Mouse (Mus musculus): ENCODE data around the gene Oas1g. TPM values are rescaled to one million over a fixed set of nuclear protein-coding genes. Genes with fewer than 3 reads are reported as not detected.

Gene Oas1g
- total RNA-seq, 2 experiments from 2014 or later: not detected

DNA sequence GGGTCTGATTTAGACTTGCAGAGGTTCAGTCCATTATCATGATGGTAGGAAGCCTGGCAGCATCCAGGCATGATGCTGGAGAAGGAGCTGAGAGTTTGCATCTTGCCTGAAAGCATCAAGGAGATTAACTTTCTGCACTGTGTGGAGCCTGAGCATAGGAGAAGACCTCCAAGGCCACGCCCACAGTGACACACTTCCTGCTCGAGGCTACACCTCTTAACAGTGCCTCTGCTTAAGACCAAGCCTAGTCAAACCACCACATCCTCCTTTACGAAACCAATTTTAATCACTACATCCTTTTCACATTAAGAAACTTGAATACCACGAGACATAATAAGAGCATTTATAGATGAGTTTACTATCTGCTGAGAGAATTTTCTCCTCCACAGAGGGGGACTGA, 56.4 kb downstream of the Oas1g start:
- no peak overlapping the region for H3K4me3 ChIP-seq
- no peak overlapping the region for H3K27ac ChIP-seq
- no peak for DNase-seq (ENCODE audit: low spot score in 2 of 2)
- TF ChIP-seq CTCF (conservative IDR thresholded peaks at IDR 0.05): no peak

Small RNA genes within 50 kb of the gene (microRNA-seq; reads per million reads assigned to microRNA genes)
- gene Gm22907: 0 reads per million in 2 experiments

Other genes with a start within 250 kb of the Oas1g start
- 10 to 100 TPM; 91.9 to 96.6 TPM for gene Rasal1, start 238.8 kb downstream of the Oas1g start, total RNA-seq (2021)
- gene Dtx1, start 175.7 kb downstream of the Oas1g start, total RNA-seq (2021): 10 to 100 TPM; 70.9 to 73.9 TPM
- not detected for gene Oas2, start 137.8 kb downstream of the Oas1g start, total RNA-seq (2021)
- not detected for gene Oas3, start 110.0 kb downstream of the Oas1g start, total RNA-seq (2021)
- not detected for gene Oas1e, start 92.1 kb downstream of the Oas1g start, total RNA-seq (2021)
- gene Oas1c, start 75.1 kb downstream of the Oas1g start, total RNA-seq (2021): 1 to 10 TPM in 1 of 2 experiments, under 1 TPM in 1; 0.26 to 1.4 TPM
- not detected for gene Oas1f, start 40.2 kb downstream of the Oas1g start, total RNA-seq (2021)
- not detected for gene Oas1h, start 26.2 kb downstream of the Oas1g start, total RNA-seq (2021)
- under 1 TPM in 1 of 2 experiments, not detected in 1; 0.29 TPM for gene Oas1a, start 19.9 kb upstream of the Oas1g start, total RNA-seq (2021)
- not detected for gene Oas1d, start 26.9 kb upstream of the Oas1g start, total RNA-seq (2021)
- 100 to 1,000 TPM; 226 to 235 TPM for gene Rph3a, start 122.5 kb upstream of the Oas1g start, total RNA-seq (2021)

Measured in layer of hippocampus, adult 2 months (tissue).